ENCODE assay signal across 8 mouse cellular contexts in genomic region chr12:11196142-11196597, GRCm38 (mm10). TPM values are rescaled to one million over a fixed set of nuclear protein-coding genes. Genes with fewer than 3 reads are reported as not detected.
DNase-seq lines count a peak whose midpoint lies in the region; ATAC-seq and TF ChIP-seq lines count a peak whose summit lies in the region.

No protein-coding gene starts in this region.

- DNase-seq in A20 (ENCODE audit: low read depth, low spot score): peak; percentile 65
- peak; percentile 81 for DNase-seq in forebrain, embryonic 10.5 days (ENCODE audit: extremely low spot score, low spot score)
- peak; percentile 86 for DNase-seq in kidney, postnatal 0 days (ENCODE audit: low spot score)
- peak; percentile 20 for DNase-seq in liver, embryonic 13.5 days
- peak; percentile 69 to 83 for DNase-seq in natural killer cell, adult 2 months (ENCODE audit: low spot score in 2 of 2)
- DNase-seq in splenic B cell, adult 2 months (ENCODE audit: low read depth, low spot score): peak; percentile 81

- no peak overlapping the region for H3K27ac ChIP-seq in bone marrow, adult 2 months (ENCODE audit: control insufficient read depth, insufficient read depth, low read depth, low read length, poor library complexity)
- 0 out of 2 replicates have a peak overlapping the region, but pooled peaks have one; percentile 58 for H3K27ac ChIP-seq in forebrain, embryonic 10.5 days
- H3K27ac ChIP-seq in heart, embryonic 14.5 days (replicated peaks in 1 of 2; ENCODE audit: control insufficient read depth in 1 of 2, insufficient read depth in 1 of 2, low read depth in 2 of 2, low read length in 2 of 2): no peak overlapping the region
- no peak overlapping the region for H3K27ac ChIP-seq in kidney, postnatal 0 days
- H3K27ac ChIP-seq in liver, embryonic 13.5 days: no peak overlapping the region

- no peaks in the 10 kb centered on the region; the same call in 1 of the 2 replicates for H3K4me1 ChIP-seq in bone marrow, adult 2 months (ENCODE audit: control insufficient read depth, insufficient read depth, low read length)
- peaks cover 27% of the 10 kb centered on the region for H3K4me1 ChIP-seq in forebrain, embryonic 10.5 days
- H3K4me1 ChIP-seq in heart, embryonic 14.5 days (ENCODE audit: control insufficient read depth in 2 of 2, insufficient read depth in 2 of 2, low read length in 2 of 2): peaks cover 0 to 4% of the 10 kb centered on the region in 2 experiments; a peak in 1 of 4 replicates
- no peaks in the 10 kb centered on the region for H3K4me1 ChIP-seq in kidney, postnatal 0 days (replicated peaks; ENCODE audit: insufficient read depth, low read length)
- no peaks in the 10 kb centered on the region for H3K4me1 ChIP-seq in liver, embryonic 13.5 days (replicated peaks)

- H3K4me3 ChIP-seq in bone marrow, adult 2 months (replicated peaks; ENCODE audit: control insufficient read depth, low read depth, low read length): no peak overlapping the region
- peak overlapping the region; percentile 34; the same call in 1 of the 2 replicates for H3K4me3 ChIP-seq in forebrain, embryonic 10.5 days
- H3K4me3 ChIP-seq in heart, embryonic 14.5 days (ENCODE audit: control insufficient read depth in 1 of 2, insufficient read depth in 1 of 2, low read depth in 1 of 2, low read length in 2 of 2): peak overlapping the region; percentile 15 to 17; a peak in 2 of 4 replicates
- no peak overlapping the region for H3K4me3 ChIP-seq in kidney, postnatal 0 days (replicated peaks; ENCODE audit: low read depth, low read length)
- no peak overlapping the region for H3K4me3 ChIP-seq in liver, embryonic 13.5 days (replicated peaks)

- no peaks in the 10 kb centered on the region for H3K9me3 ChIP-seq in forebrain, embryonic 10.5 days
- H3K9me3 ChIP-seq in heart, embryonic 14.5 days (ENCODE audit: control insufficient read depth, low read length): no peaks in the 10 kb centered on the region
- no peaks in the 10 kb centered on the region for H3K9me3 ChIP-seq in kidney, postnatal 0 days (replicated peaks; ENCODE audit: low read length)
- no peaks in the 10 kb centered on the region for H3K9me3 ChIP-seq in liver, embryonic 13.5 days (replicated peaks)

- peak; percentile 84 for TF ChIP-seq CTCF in bone marrow, adult 2 months (IDR thresholded peaks at IDR 0.05; ENCODE audit: control insufficient read depth, insufficient read depth, low read length)
- TF ChIP-seq CTCF in kidney, postnatal 0 days (IDR thresholded peaks at IDR 0.05; ENCODE audit: low read depth): peak; percentile 91

- H3K9ac ChIP-seq in heart, embryonic 14.5 days (ENCODE audit: low read length): no peak overlapping the region; the same call in 1 of the 2 replicates
- H3K9ac ChIP-seq in kidney, postnatal 0 days (ENCODE audit: low read depth, low read length): 0 out of 2 replicates have a peak overlapping the region, but pooled peaks have one; percentile 23
- H3K9ac ChIP-seq in liver, embryonic 13.5 days: no peak overlapping the region

- no peak for ATAC-seq in heart, embryonic 14.5 days (ENCODE audit: insufficient number of reproducible peaks, insufficient read depth, low FRiP score, low read depth)
- ATAC-seq in kidney, postnatal 0 days (replicated peaks; ENCODE audit: low FRiP score, low read depth): peak; percentile 80
- no peak for ATAC-seq in liver, embryonic 13.5 days (ENCODE audit: low read depth)

- 0 out of 2 replicates have a peak, but pooled peaks cover 8% of the 10 kb centered on the region for H3K27me3 ChIP-seq in forebrain, embryonic 10.5 days (ENCODE audit: poor library complexity, severe bottlenecking)
- no peaks in the 10 kb centered on the region for H3K27me3 ChIP-seq in heart, embryonic 14.5 days (ENCODE audit: control insufficient read depth, insufficient read depth, low read length)
- H3K27me3 ChIP-seq in kidney, postnatal 0 days (ENCODE audit: insufficient read depth, low read length): no peaks in the 10 kb centered on the region
- no peaks in the 10 kb centered on the region for H3K27me3 ChIP-seq in liver, embryonic 13.5 days
- H3K27me3 ChIP-seq in splenic B cell, adult 2 months (ENCODE audit: control insufficient read depth, insufficient read depth, low read length, poor library complexity, severe bottlenecking): no peaks in the 10 kb centered on the region

- TF ChIP-seq POLR2A in bone marrow, adult 2 months (IDR thresholded peaks at IDR 0.05; ENCODE audit: borderline replicate concordance, control insufficient read depth, low read depth, low read length): no peak

- WGBS in bone marrow, adult 2 months: 6% methylated on average over 18 of the region's 19 CpGs
- 9% methylated on average over 18 of the region's 19 CpGs for WGBS in forebrain, embryonic 10.5 days
- 8% methylated on average over 16 of the region's 19 CpGs for WGBS in heart, embryonic 14.5 days
- WGBS in kidney, postnatal 0 days: 7% methylated on average over 18 of the region's 19 CpGs
- WGBS in liver, embryonic 13.5 days (ENCODE audit: insufficient replicate concordance): 5% methylated on average over 19 of the region's 19 CpGs

- H3K36me3 ChIP-seq in forebrain, embryonic 10.5 days (replicated peaks): no peaks in the 10 kb centered on the region
- no peaks in the 10 kb centered on the region for H3K36me3 ChIP-seq in heart, embryonic 14.5 days (ENCODE audit: control insufficient read depth, insufficient read depth, low read length)
- H3K36me3 ChIP-seq in kidney, postnatal 0 days (ENCODE audit: insufficient read depth, low read length): no peaks in the 10 kb centered on the region
- H3K36me3 ChIP-seq in liver, embryonic 13.5 days: no peaks in the 10 kb centered on the region
- no peaks in the 10 kb centered on the region for H3K36me3 ChIP-seq in splenic B cell, adult 2 months (ENCODE audit: control insufficient read depth, insufficient read depth, low read length, poor library complexity, severe bottlenecking)

- peak overlapping the region; percentile 61 for H3K4me2 ChIP-seq in heart, embryonic 14.5 days (ENCODE audit: low read length)
- peak overlapping the region; percentile 34 for H3K4me2 ChIP-seq in kidney, postnatal 0 days (ENCODE audit: low read length)
- H3K4me2 ChIP-seq in liver, embryonic 13.5 days: peak overlapping the region; percentile 26

RNA-seq across cellular contexts. Expression of gene Msgn1, which starts 12.6 kb away (rescaled TPM):
- polyA plus RNA-seq in bone marrow, adult 2 months (2011; ENCODE audit: insufficient read depth, insufficient read length, low replicate concordance, missing spikeins): not detected in 2 replicates
- polyA plus RNA-seq in forebrain, embryonic 10.5 days (2016; fragmentation: Nextera tagmentation; extraction: Ambion mirVana): not detected in 2 replicates
- 0.35 and 0.47 TPM in 2 replicates for polyA plus RNA-seq in heart, embryonic 14.5 days (2014; fragmentation: Nextera tagmentation; extraction: Ambion mirVana)
- polyA plus RNA-seq in kidney, postnatal 0 days (2015; fragmentation: Nextera tagmentation; extraction: Ambion mirVana): not detected in 2 replicates
- polyA plus RNA-seq in liver, embryonic 13.5 days (2015; fragmentation: Nextera tagmentation; extraction: Ambion mirVana): not detected in 2 replicates

RNA-seq across cellular contexts. Expression of gene Kcns3, which starts 45.3 kb away (rescaled TPM):
- not detected in 2 replicates for polyA plus RNA-seq in bone marrow, adult 2 months (2011; ENCODE audit: insufficient read depth, insufficient read length, low replicate concordance, missing spikeins)
- 0.11 TPM in 2 replicates for polyA plus RNA-seq in forebrain, embryonic 10.5 days (2016; fragmentation: Nextera tagmentation; extraction: Ambion mirVana)
- polyA plus RNA-seq in heart, embryonic 14.5 days (2014; fragmentation: Nextera tagmentation; extraction: Ambion mirVana): 0.23 and 0.30 TPM in 2 replicates
- polyA plus RNA-seq in kidney, postnatal 0 days (2015; fragmentation: Nextera tagmentation; extraction: Ambion mirVana): 8.6 and 8.7 TPM in 2 replicates
- 0.17 TPM in 2 replicates for polyA plus RNA-seq in liver, embryonic 13.5 days (2015; fragmentation: Nextera tagmentation; extraction: Ambion mirVana)

Comparison
In these comparisons a context has a peak if more than half of its experiments do, and no peak if none do; other contexts are left out.
1. DNase-seq: peak in every context shown above with its lines; median percentile 86 in kidney, postnatal 0 days; 81 in forebrain, embryonic 10.5 days; 81 in splenic B cell, adult 2 months; 76 in natural killer cell, adult 2 months; 65 in A20; 20 in liver, embryonic 13.5 days.
2. H3K4me3 ChIP-seq: peak in forebrain, embryonic 10.5 days (single experiment) and heart, embryonic 14.5 days (2 of 2); none in bone marrow, adult 2 months (single experiment), kidney, postnatal 0 days (single experiment) and liver, embryonic 13.5 days (single experiment).
3. Peak in every context shown above with its lines, with median percentiles within 50 percentile points of each other: H3K4me2 ChIP-seq.